Mouse (Mus musculus): ENCODE measurements around the gene Pdcd1.
"Not testable (repeated sequence)": the region's sequence is repeated elsewhere in the genome, so short reads cannot be mapped to it uniquely, and the experiment has no call there.

Gene Pdcd1

GRCm38 (mm10) chr1:94052373-94052772 is at the start of gene Pdcd1:
Gene Pdcd1 (minus strand): TSS chr1:94052553.
- no peak for DNase-seq

GRCm38 (mm10) chr1:94091788-94092187 is 39.4 kb upstream of the Pdcd1 start:
- DNase-seq = no peak

DNA sequence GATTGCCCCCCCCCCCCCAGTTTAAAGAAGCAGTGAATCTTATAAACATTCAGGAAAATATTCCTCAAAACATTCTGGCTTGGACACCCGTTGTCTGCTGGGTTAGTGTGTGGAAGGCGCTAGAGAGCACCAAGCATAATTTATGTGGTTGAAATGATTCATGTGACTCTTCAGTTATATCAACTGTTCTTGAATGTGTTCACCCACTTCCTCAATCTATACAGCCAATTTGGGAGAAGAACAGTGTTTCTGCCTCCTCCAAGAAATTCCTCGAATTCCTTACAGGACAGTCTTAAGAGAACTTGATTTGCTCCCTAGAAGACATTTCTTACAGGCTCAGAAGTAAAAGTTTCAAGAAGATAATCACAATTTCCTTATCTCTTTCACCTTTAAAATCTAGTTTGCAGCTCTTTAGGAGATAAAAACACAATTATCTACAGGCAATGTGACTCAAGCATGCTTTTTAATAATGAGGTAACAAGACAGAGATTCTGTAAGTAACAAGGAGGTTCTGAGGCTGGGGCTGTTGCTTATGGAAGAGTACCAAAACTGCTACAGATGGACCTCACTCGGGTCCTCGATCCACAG is 34.1 kb upstream of the Pdcd1 start:
- no peak for DNase-seq

DNA sequence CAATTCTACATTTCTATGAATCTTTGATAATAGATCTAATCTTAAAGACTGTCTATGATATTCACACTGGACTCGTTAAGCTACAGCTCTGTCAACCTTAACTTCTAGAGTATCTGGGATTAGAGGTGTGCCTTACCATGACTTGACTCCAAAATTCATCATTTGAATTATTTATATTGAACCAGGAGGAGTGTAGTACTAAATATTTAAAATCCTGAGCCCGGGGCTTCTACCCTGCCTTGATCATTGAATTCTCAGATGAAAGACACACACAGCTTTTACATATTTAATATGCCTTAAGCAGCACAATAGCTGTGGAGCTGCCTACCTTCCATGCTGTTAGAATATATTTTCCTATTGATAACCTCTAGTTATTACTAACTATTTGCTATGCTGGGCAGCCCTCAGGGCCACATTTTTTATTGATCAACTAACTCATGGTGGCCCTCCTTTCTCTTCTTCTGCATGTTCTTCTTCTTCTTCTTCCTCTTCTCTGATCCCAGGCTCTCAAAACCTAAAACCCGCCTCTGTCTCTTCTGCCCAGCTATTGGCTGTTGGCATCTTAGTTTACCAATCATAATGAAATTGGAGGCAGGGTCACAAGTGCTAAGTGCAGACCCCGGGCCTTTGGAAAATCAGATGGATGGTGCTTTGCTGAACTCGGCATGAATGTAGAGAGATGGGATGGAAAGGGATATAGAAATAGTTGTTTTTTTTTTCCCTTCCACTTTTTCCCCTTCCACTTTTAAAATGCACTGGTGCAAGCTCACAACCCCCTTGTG is 33.2 kb upstream of the Pdcd1 start:
- DNase-seq = no peak

DNA sequence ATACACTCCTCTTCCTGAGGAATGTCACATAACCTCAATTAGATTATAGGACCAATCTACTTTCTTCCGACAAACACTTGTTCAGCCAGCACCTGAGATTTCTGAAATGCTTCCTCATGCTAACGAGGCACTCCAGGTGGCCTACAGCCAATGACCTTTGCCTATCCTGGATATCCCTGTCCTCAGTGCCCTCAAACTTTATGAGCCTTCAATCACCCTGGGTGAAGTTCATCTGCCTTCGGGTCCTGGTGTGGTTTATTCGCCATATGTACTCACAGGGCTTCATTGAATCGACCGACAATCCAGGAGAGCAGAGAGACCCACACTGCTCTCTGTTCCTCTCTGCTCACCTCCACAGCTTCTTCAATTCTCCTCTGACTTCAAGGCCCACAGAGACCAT is 29.4 kb upstream of the Pdcd1 start:
- no peak for DNase-seq

DNA sequence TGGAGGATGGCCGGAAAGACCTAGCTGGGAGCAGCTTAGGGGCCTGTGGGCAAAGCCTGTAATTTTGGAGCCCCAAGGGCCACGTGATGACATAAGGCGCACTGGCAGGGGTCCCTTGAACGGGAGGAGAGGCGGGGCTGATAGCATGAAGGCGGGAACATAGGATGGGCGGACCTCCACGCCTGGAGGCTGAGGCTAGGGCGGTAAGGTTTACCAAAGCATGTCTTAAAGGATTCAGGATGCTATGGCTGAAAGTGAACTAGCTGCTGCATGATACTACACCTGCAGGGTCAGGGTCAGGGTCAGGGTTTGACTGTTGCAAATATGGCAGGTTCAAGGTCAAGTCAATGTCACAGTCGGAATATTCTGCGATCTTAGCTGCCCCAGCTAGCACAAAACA is 28.8 kb upstream of the Pdcd1 start:
- DNase-seq = no peak

- DNase-seq = no peak
Measured at GRCm38 (mm10) chr1:94080718-94081117, 28.4 kb upstream of the Pdcd1 start.

GRCm38 (mm10) chr1:94078835-94079440 is 26.6 kb upstream of the Pdcd1 start:
- DNase-seq = peak; percentile 79

GRCm38 (mm10) chr1:94078314-94078713 is 26.0 kb upstream of the Pdcd1 start:
- DNase-seq = no peak

GRCm38 (mm10) chr1:94076702-94077101 is 24.3 kb upstream of the Pdcd1 start:
- DNase-seq = no peak

DNA sequence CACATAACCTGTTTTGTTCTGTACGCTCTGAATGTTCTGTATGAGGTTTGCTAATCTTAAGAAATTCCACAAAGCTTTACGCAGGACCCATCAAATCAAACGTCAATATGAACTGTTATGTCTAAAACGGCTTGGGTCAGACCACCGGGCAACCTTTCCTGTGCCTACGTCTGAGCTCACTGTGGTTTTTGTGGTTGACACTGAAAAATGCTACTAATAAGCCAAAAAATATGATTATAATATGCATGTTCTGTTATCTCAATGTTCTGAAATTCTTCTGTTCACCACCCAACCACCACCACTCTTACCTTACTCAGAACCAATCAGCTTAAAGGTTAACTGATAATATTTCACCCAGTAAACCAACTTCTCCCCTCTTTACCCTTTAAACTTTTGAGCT is 22.4 kb upstream of the Pdcd1 start:
- no peak for DNase-seq

- not testable (repeated sequence) for DNase-seq
Measured at GRCm38 (mm10) chr1:94058281-94058680, 5.9 kb upstream of the Pdcd1 start.

DNA sequence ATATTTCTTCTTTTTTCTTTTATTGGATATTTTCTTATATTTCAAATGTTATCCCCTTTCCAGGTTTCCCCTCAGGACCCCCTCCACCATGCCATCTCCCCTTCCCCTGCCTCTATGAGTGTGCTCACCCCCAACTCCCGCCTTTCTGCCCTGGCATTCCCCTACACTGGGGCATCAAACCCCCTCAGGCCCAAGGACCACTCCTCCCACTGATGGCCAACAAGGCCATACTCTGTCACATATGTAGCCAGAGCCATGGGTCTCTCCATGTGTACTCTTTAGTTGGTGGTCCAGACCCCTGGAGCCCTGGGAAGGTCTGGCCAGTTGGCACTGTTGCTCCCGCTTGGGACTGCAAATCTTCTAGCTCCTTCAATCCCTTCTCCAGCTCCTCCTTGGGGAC is 5.0 kb upstream of the Pdcd1 start:
- DNase-seq = no peak

DNA sequence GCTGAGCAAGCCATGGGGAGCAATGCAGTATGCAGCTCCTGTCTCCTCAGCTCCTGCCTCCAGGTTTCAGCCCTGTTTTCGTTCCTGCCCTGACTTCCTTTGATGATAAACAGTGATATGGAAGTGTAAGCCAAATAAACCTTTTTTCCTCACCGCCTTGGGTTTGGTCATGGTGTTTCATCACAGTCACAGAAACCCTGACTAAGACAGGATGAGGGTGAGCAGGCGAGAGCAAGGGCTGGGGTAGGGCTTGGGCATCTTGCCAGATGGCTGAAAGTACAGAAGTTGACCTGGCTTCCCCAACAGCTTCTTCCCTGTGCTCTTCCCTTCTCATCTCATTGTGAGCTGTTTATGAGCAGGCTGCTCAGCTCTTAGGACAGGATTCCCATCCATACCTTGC is 3.6 kb upstream of the Pdcd1 start:
- DNase-seq = no peak

DNA sequence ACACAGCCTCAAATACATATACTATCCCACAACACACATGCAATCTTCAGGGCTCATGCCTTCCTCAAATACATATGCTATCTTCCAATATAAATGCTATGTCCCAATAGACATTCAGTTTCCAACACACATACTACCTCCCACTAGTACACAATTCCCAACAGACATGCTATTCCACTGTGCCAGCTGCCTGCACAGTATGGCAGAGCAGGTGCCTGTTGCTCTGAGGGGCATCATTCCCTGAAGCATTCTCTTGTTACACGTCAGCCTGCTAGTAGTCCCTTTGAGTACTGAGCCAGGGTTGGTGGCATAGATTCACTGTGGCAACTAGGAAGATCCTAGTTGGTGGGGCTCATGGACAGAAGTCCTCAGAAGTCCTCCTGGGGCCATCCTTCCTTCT is 2.1 kb upstream of the Pdcd1 start:
- DNase-seq = no peak

DNA sequence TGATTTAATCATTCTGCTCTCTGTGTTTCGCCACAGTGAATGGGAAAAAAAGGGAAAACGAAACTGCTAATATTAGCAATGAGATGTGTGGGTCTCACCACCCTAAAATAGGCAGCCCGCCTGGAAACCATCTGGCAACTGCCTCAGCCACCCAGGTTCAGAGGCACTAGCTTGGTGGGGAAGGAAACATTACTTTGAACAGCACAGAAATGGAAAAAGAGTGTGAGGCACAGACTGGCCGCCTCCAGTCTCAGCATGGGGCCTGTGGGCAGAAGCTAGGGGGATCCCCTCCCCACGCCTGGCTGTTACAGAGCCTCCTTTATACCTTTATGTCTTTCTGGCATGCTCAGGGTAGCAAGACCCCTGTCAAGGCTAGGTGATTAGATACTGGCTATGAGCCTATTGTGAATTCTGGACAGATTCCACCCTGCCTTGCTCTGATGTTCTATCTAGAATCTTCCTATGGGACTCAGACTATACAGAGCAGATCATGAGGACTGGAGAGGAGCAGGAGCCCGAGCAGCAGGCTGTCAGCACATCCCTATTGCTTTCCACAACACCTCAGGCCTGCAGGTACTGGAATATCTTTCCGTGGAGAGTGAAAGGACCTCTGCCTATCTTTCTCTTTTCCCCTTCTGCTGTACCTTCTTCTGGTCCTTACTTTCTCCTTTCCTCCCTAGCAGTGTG is 1.3 kb upstream of the Pdcd1 start:
- no peak for DNase-seq

DNA sequence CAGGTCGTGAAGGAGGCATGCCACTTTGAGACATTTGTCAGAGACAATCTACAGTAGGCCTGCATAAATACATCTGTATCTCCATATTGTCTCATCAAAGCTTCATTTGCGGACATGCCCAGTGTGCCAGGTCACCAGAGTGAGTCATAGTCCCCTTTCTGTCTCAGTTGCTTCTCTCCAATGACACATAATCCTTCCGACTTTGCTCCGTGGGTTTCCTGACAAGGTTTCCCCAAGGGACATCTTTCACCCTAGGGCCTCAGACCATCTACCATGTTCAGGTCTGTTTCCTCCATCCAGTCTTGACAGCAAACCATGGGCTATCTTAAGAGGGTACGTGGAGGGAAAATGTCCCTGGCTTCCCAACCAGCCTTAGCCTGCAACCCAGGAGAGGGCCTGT is 1.2 kb downstream of the Pdcd1 start:
- DNase-seq = no peak

DNA sequence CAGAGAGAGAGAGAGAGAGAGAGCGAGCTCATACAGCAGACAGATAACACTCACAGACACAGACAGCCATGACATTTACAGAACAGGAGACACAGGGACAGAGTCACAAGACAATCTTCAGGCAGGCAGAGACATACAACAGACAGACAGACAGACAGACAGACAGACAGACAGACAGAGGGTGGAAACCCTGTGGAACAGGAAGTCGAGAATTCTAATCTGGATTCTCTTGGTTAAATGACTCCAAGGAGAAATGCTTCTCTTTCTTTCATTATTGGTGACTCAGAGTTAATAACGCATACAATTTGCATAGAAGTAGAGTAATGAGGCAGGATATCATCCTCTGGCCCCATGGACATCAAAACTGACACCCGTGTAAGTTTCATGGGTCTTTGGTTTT is 5.8 kb downstream of the Pdcd1 start:
- DNase-seq = no peak

DNA sequence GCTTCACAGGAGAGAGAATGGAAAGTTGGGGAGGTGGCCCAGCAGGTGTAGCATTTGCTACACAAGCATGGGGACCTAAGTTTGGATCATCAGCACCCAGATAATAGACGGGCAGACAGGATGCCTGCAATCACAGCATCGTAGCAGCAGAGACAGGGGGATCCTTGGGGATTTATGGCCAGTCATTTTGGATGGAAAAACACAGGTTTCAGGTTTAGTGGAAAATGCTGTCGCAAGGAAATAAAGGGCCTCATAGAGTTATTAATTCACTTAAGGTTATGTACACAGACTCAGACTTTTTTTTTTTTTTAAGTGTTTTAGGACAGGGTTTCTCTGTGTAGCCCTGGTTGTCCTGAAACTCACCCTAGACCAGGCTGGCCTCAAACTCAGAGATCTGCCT is 6.8 kb downstream of the Pdcd1 start:
- DNase-seq = no peak

DNA sequence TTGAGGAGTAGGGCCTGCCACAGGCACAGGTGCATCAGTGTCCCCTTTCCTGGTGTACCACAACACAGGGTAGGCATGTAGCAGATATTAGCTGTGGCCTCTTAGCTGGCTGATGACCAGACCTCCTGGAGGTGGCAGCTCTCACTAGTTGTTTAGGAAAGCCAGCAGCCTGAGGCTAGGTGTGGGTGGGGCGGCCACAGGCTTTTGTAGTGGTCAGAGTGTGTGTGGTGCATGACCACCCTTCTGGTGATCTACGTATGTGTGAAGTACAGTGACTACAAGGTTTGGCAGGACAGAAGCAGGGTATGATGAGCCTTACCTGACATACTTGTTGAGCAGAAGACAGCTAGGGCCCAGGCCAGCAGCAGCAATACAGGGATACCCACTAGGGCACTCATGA is 12.0 kb downstream of the Pdcd1 start:
- DNase-seq = no peak

DNA sequence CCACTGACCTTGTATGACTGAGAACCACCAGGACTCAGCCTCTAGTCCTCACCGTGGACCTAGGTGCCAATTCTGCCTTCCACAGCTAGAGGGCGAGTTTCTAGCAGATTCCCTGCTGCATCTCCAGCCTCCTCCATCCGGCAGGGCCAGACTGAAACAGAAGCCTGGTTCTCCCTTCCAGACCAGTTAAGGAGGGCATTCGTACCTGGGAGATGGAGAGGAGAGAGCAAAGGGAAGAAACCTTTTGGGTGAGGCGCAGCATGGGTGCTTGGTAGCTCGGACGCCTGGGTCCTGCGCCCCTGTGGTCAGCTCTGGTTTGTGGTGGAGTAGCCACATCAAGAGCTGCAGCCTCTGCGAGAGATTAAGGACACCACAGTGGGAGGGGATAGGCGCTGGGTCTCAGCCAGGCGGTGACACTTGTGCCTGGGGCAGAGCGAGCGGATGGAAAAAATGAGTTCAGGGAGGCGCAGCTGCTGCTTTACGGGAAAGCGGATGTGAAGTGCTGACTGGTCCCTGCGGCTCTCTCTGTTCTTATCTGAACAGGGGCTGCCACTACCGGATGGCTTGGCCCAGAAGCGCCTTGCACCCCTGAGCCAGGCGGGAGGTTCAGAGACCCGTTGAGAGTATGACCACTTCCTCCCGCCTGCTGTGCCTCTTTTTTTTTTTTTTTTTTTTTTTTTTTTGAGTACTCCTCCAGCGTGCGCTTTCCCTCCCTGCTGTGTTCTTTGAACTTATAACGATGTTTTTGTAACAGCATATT is 17.2 kb downstream of the Pdcd1 start:
- peak; percentile 85 for DNase-seq

- DNase-seq = no peak
Measured at GRCm38 (mm10) chr1:94033075-94033602, 19.2 kb downstream of the Pdcd1 start.

- no peak for DNase-seq
Measured at GRCm38 (mm10) chr1:94028741-94029140, 23.6 kb downstream of the Pdcd1 start.

Data from cerebellum, adult 8-10 months (tissue).